Mouse (Mus musculus) myocyte (in vitro differentiated cells): ENCODE data around the gene Crebbp. TPM values are rescaled to one million over a fixed set of nuclear protein-coding genes. Genes with fewer than 3 reads are reported as not detected.

Experiments
- H3K27me3 ChIP-seq: one replicate; pipeline ENCODE4 v1.6.1; 2011; ENCODE audit not compliant: control insufficient read depth, insufficient read depth, insufficient read length
- H3K36me3 ChIP-seq: one replicate; pipeline ENCODE4 v1.6.1; 2011; ENCODE audit not compliant: control insufficient read depth, insufficient read depth
- H3K4me2 ChIP-seq: one replicate; pipeline ENCODE4 v1.6.1; 2011; ENCODE audit warnings: low read depth, control low read depth
- H3K4me3 ChIP-seq: one replicate; pipeline ENCODE4 v1.5.1; 2011; ENCODE audit warnings: mild to moderate bottlenecking, control low read depth, moderate library complexity
- H3K79me2 ChIP-seq: one replicate; pipeline ENCODE4 v1.6.1; 2011; ENCODE audit not compliant: control insufficient read depth, insufficient read depth
- H3ac ChIP-seq: one replicate; pipeline ENCODE4 v1.6.1; 2011; ENCODE audit not compliant: control insufficient read depth, insufficient read length
- CEBPB ChIP-seq: IDR thresholded peaks from 2 replicates; pipeline ENCODE4 v1.6.1; 2011; ENCODE audit warnings: mild to moderate bottlenecking, moderate library complexity; ENCODE audit not compliant: poor library complexity, insufficient read depth, severe bottlenecking
- E2F4 ChIP-seq: IDR thresholded peaks from one replicate; pipeline ENCODE4 v1.6.1; 2011; ENCODE audit warnings: mild to moderate bottlenecking, control low read depth, moderate library complexity; ENCODE audit not compliant: insufficient read depth
- MAX ChIP-seq: IDR thresholded peaks from one replicate; pipeline ENCODE4 v1.6.1; 2011; ENCODE audit warnings: low read depth, mild to moderate bottlenecking, control low read depth
- MYOD1 ChIP-seq, 3 experiments: IDR thresholded peaks; one replicate each; pipeline ENCODE4 v1.6.1; 2011; ENCODE audit warnings: control low read depth in 2 of 3, low read depth in 2 of 3, mild to moderate bottlenecking in 2 of 3, moderate library complexity in 1 of 3; ENCODE audit not compliant: insufficient read length in 2 of 3, control insufficient read depth in 1 of 3
- MYOG ChIP-seq, 3 experiments: IDR thresholded peaks; one replicate each; pipeline ENCODE4 v1.6.1; 2011; ENCODE audit warnings: control low read depth in 2 of 3, low read depth in 2 of 3, mild to moderate bottlenecking in 2 of 3; ENCODE audit not compliant: insufficient read length in 2 of 3, control insufficient read depth in 1 of 3, insufficient read depth in 1 of 3
- POLR2A ChIP-seq: IDR thresholded peaks from one replicate; pipeline ENCODE4 v1.6.1; 2011; ENCODE audit warnings: low read depth, mild to moderate bottlenecking, control low read depth, moderate library complexity; ENCODE audit not compliant: insufficient read length
- POLR2AphosphoS2 ChIP-seq: IDR thresholded peaks from one replicate; pipeline ENCODE4 v1.6.1; 2011; ENCODE audit warnings: low read depth, control low read depth; ENCODE audit not compliant: insufficient read length
- REST ChIP-seq: IDR thresholded peaks from one replicate; pipeline ENCODE4 v1.6.1; 2011; ENCODE audit warnings: mild to moderate bottlenecking, control low read depth, moderate library complexity; ENCODE audit not compliant: insufficient read depth, insufficient read length
- SRF ChIP-seq: IDR thresholded peaks from one replicate; pipeline ENCODE4 v1.6.1; 2011; ENCODE audit warnings: low read depth; ENCODE audit not compliant: control insufficient read depth, insufficient read length
- TCF12 ChIP-seq: IDR thresholded peaks from one replicate; pipeline ENCODE4 v1.6.1; 2011; ENCODE audit warnings: mild to moderate bottlenecking, control low read depth; ENCODE audit not compliant: poor library complexity, insufficient read depth, severe bottlenecking
- TCF3 ChIP-seq: IDR thresholded peaks from one replicate; pipeline ENCODE4 v1.6.1; 2011; ENCODE audit warnings: low read depth, control low read depth; ENCODE audit not compliant: insufficient read length
- USF1 ChIP-seq: IDR thresholded peaks from one replicate; pipeline ENCODE4 v1.6.1; 2011; ENCODE audit warnings: low read depth, mild to moderate bottlenecking, control low read depth, moderate library complexity
- polyA plus RNA-seq: library from polyadenylated mRNA; unstranded; fragments of >200 nt; fragmentation: generic; extraction: Trizol; gene quantifications from one replicate; pipeline ENCODE4 v1.2.1, GENCODE M21; 2012; ENCODE audit warnings: missing spikeins

Crebbp gene
- polyA plus RNA-seq, 1 experiment, result 7.1 TPM

GRCm38 (mm10) chr16:4064945-4065344 is 148.9 kb downstream of the Crebbp start:
- Histone ChIP-seq H3K4me3 (no peak overlapping the region), H3K4me2 (no peak overlapping the region), H3K79me2 (peaks cover 2% of the 10 kb centered on the region), H3ac (no peak overlapping the region), H3K36me3 (peaks cover 36% of the 10 kb centered on the region), H3K27me3 (no peaks in the 10 kb centered on the region)
- TF ChIP-seq POLR2AphosphoS2, result no peak
- TF ChIP-seq TCF12, result no peak

DNA sequence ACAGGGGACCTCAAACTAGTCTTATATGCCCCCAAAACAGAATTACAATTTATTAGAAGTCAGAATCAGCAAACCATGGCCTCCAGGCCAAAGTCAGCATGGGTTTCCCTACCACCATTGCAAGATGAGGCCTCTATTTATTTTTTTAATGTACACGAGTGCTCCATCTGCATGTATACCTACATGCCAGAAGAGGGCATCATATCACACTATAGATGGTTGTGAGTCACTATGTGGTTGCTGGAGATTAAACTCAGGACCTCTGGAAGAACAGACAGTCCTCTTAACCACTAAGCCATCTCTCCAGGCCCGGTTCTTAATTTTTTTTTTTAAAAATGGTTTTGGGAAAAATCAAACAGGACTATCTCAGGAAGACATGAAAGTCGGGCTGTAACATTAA is 160.0 kb downstream of the Crebbp start:
- no peaks in the 10 kb centered on the region for H3K27me3 ChIP-seq
- TF ChIP-seq TCF3, result no peak
- no peak for TF ChIP-seq USF1
- TF ChIP-seq CEBPB, result no peak
- no peak for TF ChIP-seq MYOG (IDR thresholded peaks at IDR 0.05; ENCODE audit: control insufficient read depth in 1 of 3, insufficient read depth in 1 of 3, insufficient read length in 2 of 3, low read depth in 2 of 3)
- TF ChIP-seq REST, result no peak
- TF ChIP-seq POLR2A, result no peak
- TF ChIP-seq TCF12, result no peak
- no peak for TF ChIP-seq SRF
- TF ChIP-seq POLR2AphosphoS2, result no peak
- TF ChIP-seq MYOD1 (IDR thresholded peaks at IDR 0.05; ENCODE audit: control insufficient read depth in 1 of 3, insufficient read length in 2 of 3, low read depth in 2 of 3), result no peak
- TF ChIP-seq E2F4, result no peak
- TF ChIP-seq MAX, result no peak
- H3K4me2 ChIP-seq, result no peak overlapping the region
- H3ac ChIP-seq, result no peak overlapping the region
- H3K4me3 ChIP-seq, result no peak overlapping the region
- H3K36me3 ChIP-seq, result peaks cover 37% of the 10 kb centered on the region
- no peaks in the 10 kb centered on the region for H3K79me2 ChIP-seq

DNA sequence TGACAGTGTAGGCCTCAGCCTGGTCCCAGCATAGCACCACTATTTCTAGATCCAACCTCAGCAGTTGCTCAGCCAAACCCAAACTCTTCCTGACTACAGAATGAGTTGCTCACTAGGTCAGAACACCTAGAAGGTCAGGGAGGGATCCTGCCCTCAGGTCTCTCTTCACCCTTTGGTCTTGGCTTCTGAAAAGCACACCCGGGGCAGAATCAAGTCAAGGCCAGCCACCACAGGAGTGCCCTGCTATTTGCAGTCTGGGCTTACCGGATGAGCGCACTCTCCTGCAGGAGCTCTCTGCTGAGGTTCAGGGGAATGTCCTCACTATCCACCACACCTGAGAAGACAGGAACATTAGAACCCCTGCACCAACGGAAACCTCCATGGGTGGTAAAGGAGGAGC is 161.2 kb downstream of the Crebbp start:
- Histone ChIP-seq H3K36me3 (peaks cover 28% of the 10 kb centered on the region), H3K4me3 (no peak overlapping the region), H3K4me2 (no peak overlapping the region), H3K79me2 (no peaks in the 10 kb centered on the region), H3K27me3 (no peaks in the 10 kb centered on the region), H3ac (no peak overlapping the region)
- no peak for TF ChIP-seq E2F4
- TF ChIP-seq MAX, result no peak
- no peak for TF ChIP-seq TCF12
- TF ChIP-seq TCF3, result no peak
- no peak for TF ChIP-seq SRF
- TF ChIP-seq POLR2A, result no peak
- no peak for TF ChIP-seq MYOG (IDR thresholded peaks at IDR 0.05; ENCODE audit: control insufficient read depth in 1 of 3, insufficient read depth in 1 of 3, insufficient read length in 2 of 3, low read depth in 2 of 3)
- TF ChIP-seq USF1, result no peak
- TF ChIP-seq MYOD1 (IDR thresholded peaks at IDR 0.05; ENCODE audit: control insufficient read depth in 1 of 3, insufficient read length in 2 of 3, low read depth in 2 of 3), result no peak
- TF ChIP-seq REST, result no peak
- no peak for TF ChIP-seq CEBPB
- no peak for TF ChIP-seq POLR2AphosphoS2

- Histone ChIP-seq H3K79me2 (no peaks in the 10 kb centered on the region), H3K27me3 (no peaks in the 10 kb centered on the region), H3ac (no peak overlapping the region), H3K4me3 (no peak overlapping the region), H3K36me3 (peaks cover 36% of the 10 kb centered on the region), H3K4me2 (no peak overlapping the region)
- TF ChIP-seq USF1 (no peak), MAX (no peak), TCF12 (no peak), TCF3 (no peak), POLR2A (no peak), REST (no peak), E2F4 (no peak), MYOD1 (IDR thresholded peaks at IDR 0.05; ENCODE audit: control insufficient read depth in 1 of 3, insufficient read length in 2 of 3, low read depth in 2 of 3) (no peak)
Observed at GRCm38 (mm10) chr16:4045524-4045923, 168.3 kb downstream of the Crebbp start.

DNA sequence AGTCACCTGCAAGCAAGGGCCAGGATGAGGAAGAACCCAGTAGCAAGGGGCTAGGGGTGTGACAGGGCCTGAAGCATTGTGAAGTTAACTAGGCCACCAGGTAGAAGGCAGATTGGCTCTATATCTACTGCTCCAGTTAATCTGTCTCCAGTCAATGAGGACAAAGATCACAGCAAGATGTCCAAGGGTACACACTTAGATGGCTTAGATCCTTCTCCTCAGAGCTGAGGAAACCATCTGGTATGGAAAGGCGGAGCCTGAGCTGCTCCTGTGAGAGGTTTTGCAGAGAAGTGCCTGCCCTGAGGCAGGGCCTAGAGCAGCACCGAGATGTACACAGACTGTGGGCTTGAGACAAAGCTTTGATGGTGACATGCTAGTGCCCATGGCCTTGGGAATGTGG is 169.7 kb downstream of the Crebbp start:
- Histone ChIP-seq H3K27me3 (no peaks in the 10 kb centered on the region), H3K4me3 (no peak overlapping the region), H3K36me3 (peaks cover 30% of the 10 kb centered on the region), H3K79me2 (no peaks in the 10 kb centered on the region), H3K4me2 (no peak overlapping the region), H3ac (no peak overlapping the region)
- TF ChIP-seq MYOD1 (IDR thresholded peaks at IDR 0.05; ENCODE audit: control insufficient read depth in 1 of 3, insufficient read length in 2 of 3, low read depth in 2 of 3), result no peak
- TF ChIP-seq SRF, result no peak
- no peak for TF ChIP-seq E2F4
